Mouse (Mus musculus): Measurements from ENCODE around the gene Susd2. TPM values are rescaled to one million over a fixed set of nuclear protein-coding genes. Genes with fewer than 3 reads are reported as not detected.

The Susd2 gene
- polyA plus RNA-seq, 2 experiments = 0.84 to 1.0 TPM

GRCm38 (mm10) chr10:75666451-75667030 is 22.7 kb upstream of the Susd2 start:
- no peak overlapping the region for H3K27ac ChIP-seq
- 47% methylated on average over 4 of the region's 4 CpGs for WGBS (ENCODE audit: insufficient replicate concordance)
- no peak for TF ChIP-seq EP300 (IDR thresholded peaks at IDR 0.05; ENCODE audit: low read depth)
- TF ChIP-seq CTCF (IDR thresholded peaks at IDR 0.05; ENCODE audit: low read depth) = no peak

GRCm38 (mm10) chr10:75664673-75665270 is 21.0 kb upstream of the Susd2 start:
- DNase-seq (ENCODE audit: low read depth in 3 of 3, low spot score in 3 of 3) (no peak), ATAC-seq (ENCODE audit: insufficient read depth) (no peak)
- peaks cover 15% of the 10 kb centered on the region for H3K27me3 ChIP-seq (ENCODE audit: control insufficient read depth, insufficient read depth, low read length)
- 80% methylated on average over 6 of the region's 6 CpGs for whole genome bisulfite sequencing (ENCODE audit: insufficient replicate concordance)
- peaks cover 7% of the 10 kb centered on the region for H3K36me3 ChIP-seq (replicated peaks; ENCODE audit: control insufficient read depth, insufficient read depth, low read depth)
- no peak overlapping the region for H3K4me2 ChIP-seq (ENCODE audit: low read depth)
- H3K9me3 ChIP-seq (ENCODE audit: control insufficient read depth, low read length) = no peaks in the 10 kb centered on the region
- TF ChIP-seq EP300 (IDR thresholded peaks at IDR 0.05; ENCODE audit: low read depth) (no peak), CTCF (IDR thresholded peaks at IDR 0.05; ENCODE audit: low read depth) (no peak)
- no peak overlapping the region for H3K4me3 ChIP-seq (ENCODE audit: insufficient read depth in 1 of 2, low read depth in 2 of 2, low read length in 2 of 2)
- H3K9ac ChIP-seq (replicated peaks) = no peak overlapping the region
- peaks cover 0 to 2% of the 10 kb centered on the region in 2 experiments; a peak in 3 of 4 replicates for H3K4me1 ChIP-seq (replicated peaks; ENCODE audit: control insufficient read depth in 2 of 2, insufficient read depth in 2 of 2, low read length in 1 of 2)
- no peak overlapping the region for H3K27ac ChIP-seq

More at GRCm38 (mm10) chr10:75666451-75667030, 22.7 kb upstream of the Susd2 start:
- Histone ChIP-seq H3K9ac (replicated peaks) (no peak overlapping the region; the same call in 1 of the 2 replicates), H3K4me3 (ENCODE audit: insufficient read depth in 1 of 2, low read depth in 2 of 2, low read length in 2 of 2) (peak overlapping the region; percentile 58 to 74; a peak in 3 of 4 replicates), H3K4me1 (replicated peaks; ENCODE audit: control insufficient read depth in 2 of 2, insufficient read depth in 2 of 2, low read length in 1 of 2) (peaks cover 0 to 2% of the 10 kb centered on the region in 2 experiments; a peak in 3 of 4 replicates), H3K4me2 (ENCODE audit: low read depth) (peak overlapping the region; percentile 95), H3K27me3 (ENCODE audit: control insufficient read depth, insufficient read depth, low read length) (peaks cover 15% of the 10 kb centered on the region), H3K36me3 (replicated peaks; ENCODE audit: control insufficient read depth, insufficient read depth, low read depth) (peaks cover 6% of the 10 kb centered on the region), H3K9me3 (ENCODE audit: control insufficient read depth, low read length) (no peaks in the 10 kb centered on the region)
- ATAC-seq (ENCODE audit: insufficient read depth) (no peak), DNase-seq (ENCODE audit: low read depth in 3 of 3, low spot score in 3 of 3) (no peak)

- no peak for TF ChIP-seq CTCF (IDR thresholded peaks at IDR 0.05; ENCODE audit: low read depth)
- TF ChIP-seq EP300 (IDR thresholded peaks at IDR 0.05; ENCODE audit: low read depth) = no peak
- H3K4me1 ChIP-seq (replicated peaks; ENCODE audit: control insufficient read depth in 2 of 2, insufficient read depth in 2 of 2, low read length in 1 of 2) = no peaks in the 10 kb centered on the region
- peaks cover 10% of the 10 kb centered on the region for H3K36me3 ChIP-seq (replicated peaks; ENCODE audit: control insufficient read depth, insufficient read depth, low read depth)
- no peak overlapping the region for H3K27ac ChIP-seq
- ATAC-seq (ENCODE audit: insufficient read depth) (no peak), DNase-seq (ENCODE audit: low read depth in 3 of 3, low spot score in 3 of 3) (no peak)
- H3K4me3 ChIP-seq (ENCODE audit: insufficient read depth in 1 of 2, low read depth in 2 of 2, low read length in 2 of 2) = no peak overlapping the region
- H3K27me3 ChIP-seq (ENCODE audit: control insufficient read depth, insufficient read depth, low read length) = peaks cover 5% of the 10 kb centered on the region; the same call in 1 of the 2 replicates
- H3K9me3 ChIP-seq (ENCODE audit: control insufficient read depth, low read length) = no peaks in the 10 kb centered on the region
- 79% methylated on average over 4 of the region's 4 CpGs for WGBS (ENCODE audit: insufficient replicate concordance)
- H3K9ac ChIP-seq (replicated peaks) = no peak overlapping the region
- no peak overlapping the region for H3K4me2 ChIP-seq (ENCODE audit: low read depth)
Measured at GRCm38 (mm10) chr10:75662575-75662974, 18.8 kb upstream of the Susd2 start.

DNA sequence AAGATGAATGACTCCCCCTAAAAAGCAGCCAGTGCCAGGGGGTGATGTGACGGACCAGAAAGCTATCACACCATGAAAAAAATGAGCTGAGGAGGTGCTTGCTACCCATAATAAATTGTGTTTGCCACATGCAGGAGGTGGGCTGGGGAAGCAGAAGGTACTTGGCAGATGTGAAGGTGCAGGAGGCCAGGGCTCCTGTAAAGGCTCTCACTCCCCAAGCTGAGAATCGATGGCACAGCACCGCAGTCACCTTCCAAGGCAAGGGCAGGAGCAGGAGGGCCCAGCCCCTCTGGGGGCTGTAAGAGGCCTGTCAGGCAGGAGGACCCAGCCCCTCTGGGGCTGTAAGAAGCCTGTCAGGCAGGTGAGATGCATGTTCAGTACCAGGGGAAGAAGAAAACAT is 18.1 kb upstream of the Susd2 start:
- Histone ChIP-seq H3K36me3 (replicated peaks; ENCODE audit: control insufficient read depth, insufficient read depth, low read depth) (peaks cover 15% of the 10 kb centered on the region), H3K4me3 (ENCODE audit: insufficient read depth in 1 of 2, low read depth in 2 of 2, low read length in 2 of 2) (no peak overlapping the region), H3K9me3 (ENCODE audit: control insufficient read depth, low read length) (no peaks in the 10 kb centered on the region), H3K9ac (replicated peaks) (no peak overlapping the region), H3K4me1 (replicated peaks; ENCODE audit: control insufficient read depth in 2 of 2, insufficient read depth in 2 of 2, low read length in 1 of 2) (no peaks in the 10 kb centered on the region), H3K27me3 (ENCODE audit: control insufficient read depth, insufficient read depth, low read length) (no peaks in the 10 kb centered on the region; the same call in 1 of the 2 replicates), H3K27ac (no peak overlapping the region), H3K4me2 (ENCODE audit: low read depth) (no peak overlapping the region)
- no peak for ATAC-seq (ENCODE audit: insufficient read depth)
- no peak for DNase-seq (ENCODE audit: low read depth in 3 of 3, low spot score in 3 of 3)
- 84% methylated on average over 3 of the region's 3 CpGs for WGBS (ENCODE audit: insufficient replicate concordance)
- TF ChIP-seq EP300 (IDR thresholded peaks at IDR 0.05; ENCODE audit: low read depth) (no peak), CTCF (IDR thresholded peaks at IDR 0.05; ENCODE audit: low read depth) (no peak)

DNA sequence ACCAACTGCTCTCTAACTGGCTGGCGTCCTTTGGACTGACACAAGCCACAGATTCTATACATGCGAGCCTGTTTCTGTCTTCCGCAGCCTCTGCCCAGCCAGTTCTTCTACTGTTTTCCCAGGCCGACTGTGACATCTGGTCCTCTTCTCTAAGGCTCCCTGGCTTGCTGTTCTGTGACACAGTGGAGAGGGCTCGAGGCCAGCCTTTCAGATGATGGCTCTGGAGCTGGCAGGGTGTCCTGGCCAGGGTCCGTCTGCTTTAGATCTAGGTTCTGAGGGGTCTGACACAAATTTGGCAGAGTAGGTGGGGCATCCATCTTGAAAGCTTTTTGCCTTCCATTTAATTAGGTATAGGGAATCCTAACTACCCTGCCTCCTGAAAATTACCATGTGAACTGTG is 17.6 kb upstream of the Susd2 start:
- Histone ChIP-seq H3K4me2 (ENCODE audit: low read depth) (no peak overlapping the region), H3K4me3 (ENCODE audit: insufficient read depth in 1 of 2, low read depth in 2 of 2, low read length in 2 of 2) (no peak overlapping the region), H3K36me3 (replicated peaks; ENCODE audit: control insufficient read depth, insufficient read depth, low read depth) (peaks cover 20% of the 10 kb centered on the region), H3K27me3 (ENCODE audit: control insufficient read depth, insufficient read depth, low read length) (no peaks in the 10 kb centered on the region), H3K9ac (replicated peaks) (no peak overlapping the region), H3K4me1 (replicated peaks; ENCODE audit: control insufficient read depth in 2 of 2, insufficient read depth in 2 of 2, low read length in 1 of 2) (no peaks in the 10 kb centered on the region), H3K9me3 (ENCODE audit: control insufficient read depth, low read length) (no peaks in the 10 kb centered on the region), H3K27ac (no peak overlapping the region)
- TF ChIP-seq CTCF (IDR thresholded peaks at IDR 0.05; ENCODE audit: low read depth) (no peak), EP300 (IDR thresholded peaks at IDR 0.05; ENCODE audit: low read depth) (no peak)
- 73% methylated on average over 6 of the region's 6 CpGs for WGBS (ENCODE audit: insufficient replicate concordance)
- ATAC-seq (ENCODE audit: insufficient read depth) (no peak), DNase-seq (ENCODE audit: low read depth in 3 of 3, low spot score in 3 of 3) (no peak)

Data from liver, embryonic 14.5 days (tissue).